Mouse (Mus musculus) heart, embryonic 13.5 days (tissue): ENCODE measurements around the gene Shisa2. TPM values are rescaled to one million over a fixed set of nuclear protein-coding genes. Genes with fewer than 3 reads are reported as not detected.
"Not testable (repeated sequence)": the region's sequence is repeated elsewhere in the genome, so short reads cannot be mapped to it uniquely, and the experiment has no call there.

Experiments used
- ATAC-seq: fragments of 200-750 bp; cut with Nextera tagmentation; 2 replicates; pipeline ENCODE4 v1.8.0; 2017; ENCODE audit warnings: moderate TSS enrichment; ENCODE audit not compliant: insufficient number of reproducible peaks, low FRiP score, low TSS enrichment; ENCODE audit errors: extremely low read depth
- H3K27ac ChIP-seq: fragments of 300-500 bp; sonication (generic); replicated peaks from 2 replicates; pipeline ENCODE4 v1.5.1; 2015; ENCODE audit warnings: moderate library complexity, mild to moderate bottlenecking, inconsistent platforms
- H3K27me3 ChIP-seq: fragments of 300-500 bp; sonication (generic); replicated peaks from 2 replicates; pipeline ENCODE4 v1.6.1; 2015; ENCODE audit warnings: mild to moderate bottlenecking, inconsistent platforms
- H3K36me3 ChIP-seq: fragments of 300-500 bp; sonication (generic); 2 replicates; pipeline ENCODE4 v1.6.1; 2015; ENCODE audit warnings: mild to moderate bottlenecking, inconsistent platforms
- H3K4me1 ChIP-seq: fragments of 300-500 bp; sonication (generic); 2 replicates; pipeline ENCODE4 v1.6.1; 2015; ENCODE audit warnings: inconsistent platforms
- H3K4me2 ChIP-seq: fragments of 300-500 bp; sonication (generic); 2 replicates; pipeline ENCODE4 v1.6.1; 2015; ENCODE audit warnings: inconsistent platforms, mild to moderate bottlenecking, moderate library complexity
- H3K4me3 ChIP-seq: fragments of 300-500 bp; sonication (generic); 2 replicates; pipeline ENCODE4 v1.5.1; 2015; ENCODE audit warnings: moderate library complexity, mild to moderate bottlenecking, inconsistent platforms
- H3K9ac ChIP-seq: fragments of 300-500 bp; sonication (generic); 2 replicates; pipeline ENCODE4 v1.6.1; 2015; ENCODE audit warnings: inconsistent platforms, mild to moderate bottlenecking, moderate library complexity
- H3K9me3 ChIP-seq: fragments of 300-500 bp; sonication (generic); 2 replicates; pipeline ENCODE4 v1.6.1; 2016; ENCODE audit warnings: inconsistent platforms
- WGBS: fragments of 180-500 bp; shearing (Covaris S2); methylation state at CpG from one replicate; pipeline ENCODE4 v1.1.7; 2015; ENCODE audit warnings: mixed read lengths; 5-methylcytosine and 5-hydroxymethylcytosine counted together
- polyA plus RNA-seq: library from polyadenylated mRNA; unstranded; fragments of >200 nt; fragmentation: Nextera tagmentation; extraction: Ambion mirVana; gene quantifications from 2 replicates; pipeline ENCODE4 v1.2.1, GENCODE M21; 2015

Shisa2 gene
- polyA plus RNA-seq, 1 experiment from 2014 or later, result 10.8 TPM

DNA sequence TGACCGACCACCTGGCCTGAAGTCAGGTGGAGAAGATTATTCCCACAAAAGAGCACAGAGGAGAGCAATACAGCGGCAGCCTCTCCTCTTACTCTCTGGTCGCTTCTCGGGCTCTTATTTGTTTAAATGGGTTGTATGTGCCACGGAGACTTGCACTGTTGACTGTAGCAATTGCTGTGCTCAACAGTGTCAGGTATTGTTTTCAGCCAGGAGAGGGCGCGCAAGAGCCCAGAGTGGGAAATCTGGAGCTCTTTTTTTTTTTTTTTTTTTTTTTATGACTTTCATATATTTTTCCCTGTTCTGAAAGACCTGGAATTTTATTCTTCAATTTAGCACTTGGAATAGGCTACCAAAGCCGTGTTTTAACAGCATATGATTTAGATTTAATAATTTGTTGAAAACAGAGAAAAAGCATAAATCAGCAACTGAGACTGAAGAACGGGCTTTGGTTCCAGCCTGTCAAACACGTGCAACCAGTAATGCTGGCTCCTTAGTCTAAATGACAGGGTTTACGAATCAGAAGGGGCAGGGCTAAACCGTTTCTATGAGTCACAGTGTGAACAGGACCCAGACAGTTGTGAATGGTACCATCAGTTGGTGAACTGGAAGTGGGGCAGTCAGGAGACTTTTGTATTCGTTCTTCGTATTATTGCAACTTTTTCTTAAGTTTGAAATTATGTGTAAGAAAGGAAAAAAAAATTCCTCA, 12.0 kb upstream of the Shisa2 start:
- Histone ChIP-seq H3K27me3 (no peaks in the 10 kb centered on the region), H3K27ac (no peak overlapping the region), H3K9me3 (no peaks in the 10 kb centered on the region), H3K4me1 (no peaks in the 10 kb centered on the region), H3K4me3 (no peak overlapping the region), H3K36me3 (no peaks in the 10 kb centered on the region), H3K9ac (no peak overlapping the region), H3K4me2 (no peak overlapping the region)
- no peak for ATAC-seq
- WGBS, result 51% methylated on average over 14 of the region's 14 CpGs

GRCm38 (mm10) chr14:59614149-59614548, 11.0 kb upstream of the Shisa2 start:
- not testable (repeated sequence) for H3K36me3 ChIP-seq, H3K4me2 ChIP-seq, ATAC-seq, H3K27me3 ChIP-seq, H3K9me3 ChIP-seq, H3K9ac ChIP-seq, H3K27ac ChIP-seq, H3K4me3 ChIP-seq, H3K4me1 ChIP-seq
- 66% methylated on average over 3 of the region's 3 CpGs for WGBS

GRCm38 (mm10) chr14:59616802-59617201, 8.3 kb upstream of the Shisa2 start:
- no peaks in the 10 kb centered on the region for H3K9me3 ChIP-seq
- ATAC-seq, result no peak

GRCm38 (mm10) chr14:59624326-59624885, 702 bp upstream of the Shisa2 start:
- H3K36me3 ChIP-seq, result peaks cover under 1% of the 10 kb centered on the region; the same call in 1 of the 2 replicates
- no peaks in the 10 kb centered on the region for H3K9me3 ChIP-seq
- 46% methylated on average over 9 of the region's 9 CpGs for WGBS
- peaks cover 17% of the 10 kb centered on the region for H3K27me3 ChIP-seq
- peak overlapping the region; percentile 76 for H3K4me3 ChIP-seq
- ATAC-seq, result no peak
- H3K4me1 ChIP-seq, result peaks cover 29% of the 10 kb centered on the region
- peak overlapping the region; percentile 87; the same call in 1 of the 2 replicates for H3K9ac ChIP-seq
- no peak overlapping the region for H3K27ac ChIP-seq
- peak overlapping the region; percentile 90 for H3K4me2 ChIP-seq

More at GRCm38 (mm10) chr14:59616802-59617201, 8.3 kb upstream of the Shisa2 start:
- Histone ChIP-seq H3K36me3 (no peaks in the 10 kb centered on the region), H3K27me3 (0 out of 2 replicates have a peak, but pooled peaks cover 3% of the 10 kb centered on the region), H3K4me2 (no peak overlapping the region), H3K9ac (no peak overlapping the region), H3K4me1 (no peaks in the 10 kb centered on the region), H3K27ac (no peak overlapping the region), H3K4me3 (no peak overlapping the region)
- 79% methylated on average over 7 of the region's 7 CpGs for WGBS

DNA sequence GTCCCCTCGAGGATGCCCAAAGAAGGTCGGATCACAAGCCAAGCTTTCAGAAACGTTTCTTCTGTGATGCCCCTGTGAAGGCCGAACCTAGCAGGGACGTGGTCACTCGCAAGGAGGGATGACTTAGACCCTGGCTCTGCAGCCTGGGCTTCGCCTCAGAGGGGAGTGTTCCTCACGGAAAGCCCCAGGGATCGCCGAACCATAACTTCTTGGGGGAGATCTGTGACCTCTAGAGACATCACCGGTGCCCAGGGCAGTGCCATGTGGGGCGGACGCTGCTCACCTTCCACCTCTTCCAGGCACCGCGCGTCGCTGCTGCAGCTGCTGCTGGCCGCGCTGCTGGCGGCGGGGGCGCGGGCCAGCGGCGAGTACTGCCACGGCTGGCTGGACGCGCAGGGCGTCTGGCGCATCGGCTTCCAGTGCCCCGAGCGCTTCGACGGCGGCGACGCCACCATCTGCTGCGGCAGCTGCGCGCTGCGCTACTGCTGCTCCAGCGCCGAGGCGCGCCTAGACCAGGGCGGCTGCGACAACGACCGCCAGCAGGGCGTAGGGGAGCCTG, 777 bp downstream of the Shisa2 start:
- Histone ChIP-seq H3K4me2 (peak overlapping the region; percentile 90), H3K4me1 (peaks cover 29% of the 10 kb centered on the region), H3K4me3 (peak overlapping the region; percentile 76), H3K36me3 (peaks cover 15% of the 10 kb centered on the region), H3K27me3 (peaks cover 17% of the 10 kb centered on the region), H3K9ac (peak overlapping the region; percentile 87), H3K9me3 (no peaks in the 10 kb centered on the region), H3K27ac (peak overlapping the region; percentile 89)
- WGBS, result under 1% methylated on average over 41 of the region's 51 CpGs
- ATAC-seq, result no peak

GRCm38 (mm10) chr14:59626711-59627110, 1.6 kb downstream of the Shisa2 start:
- Histone ChIP-seq H3K9me3 (no peaks in the 10 kb centered on the region), H3K27me3 (peaks cover 14% of the 10 kb centered on the region), H3K4me1 (peaks cover 29% of the 10 kb centered on the region), H3K4me3 (peak overlapping the region; percentile 76), H3K9ac (peak overlapping the region; percentile 87), H3K36me3 (peaks cover 22% of the 10 kb centered on the region), H3K4me2 (peak overlapping the region; percentile 90), H3K27ac (peak overlapping the region; percentile 89)
- no peak for ATAC-seq
- WGBS, result 28% methylated on average over 8 of the region's 8 CpGs

DNA sequence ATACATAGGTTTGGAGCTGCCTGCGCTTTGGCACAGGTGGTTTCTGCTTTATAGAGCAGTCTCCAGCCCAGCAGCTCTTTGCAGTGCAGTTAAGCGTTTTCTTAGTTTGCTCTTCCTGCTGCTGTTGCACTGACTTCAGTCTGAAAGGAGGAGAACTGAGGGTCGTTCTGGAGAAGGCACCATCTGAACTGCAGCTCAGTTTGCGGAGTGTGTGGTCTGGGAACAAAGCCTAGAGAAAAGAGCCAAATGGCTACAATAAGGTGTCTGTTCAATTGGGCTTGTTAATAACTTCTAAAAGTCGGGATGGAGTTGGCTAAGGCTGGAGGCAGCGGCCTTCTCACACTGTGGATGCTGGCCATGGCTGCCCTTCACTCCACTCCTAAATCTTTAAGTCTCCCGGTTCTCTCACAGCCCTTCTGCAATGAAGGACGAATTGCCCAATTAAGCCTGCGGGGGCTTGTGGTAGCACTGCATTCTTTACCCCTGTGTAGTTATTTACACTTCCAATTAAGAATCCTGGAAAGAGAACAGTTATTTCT, 2.1 kb downstream of the Shisa2 start:
- 42% methylated on average over 9 of the region's 9 CpGs for WGBS
- Histone ChIP-seq H3K4me1 (peaks cover 29% of the 10 kb centered on the region), H3K27me3 (peaks cover 14% of the 10 kb centered on the region), H3K9me3 (no peaks in the 10 kb centered on the region), H3K4me3 (peak overlapping the region; percentile 76), H3K9ac (peak overlapping the region; percentile 87), H3K4me2 (peak overlapping the region; percentile 90), H3K36me3 (peaks cover 24% of the 10 kb centered on the region), H3K27ac (peak overlapping the region; percentile 89)
- ATAC-seq, result no peak

- Histone ChIP-seq H3K4me3 (peak overlapping the region; percentile 76), H3K4me2 (peak overlapping the region; percentile 90), H3K27ac (0 out of 2 replicates have a peak overlapping the region, but pooled peaks have one; percentile 89), H3K27me3 (peaks cover 14% of the 10 kb centered on the region), H3K9ac (peak overlapping the region; percentile 87), H3K36me3 (peaks cover 27% of the 10 kb centered on the region), H3K4me1 (peaks cover 29% of the 10 kb centered on the region), H3K9me3 (no peaks in the 10 kb centered on the region)
- no peak for ATAC-seq
- 42% methylated on average over 7 of the region's 7 CpGs for WGBS
These were observed 2.7 kb downstream of the Shisa2 start for GRCm38 (mm10) chr14:59627823-59628222.

GRCm38 (mm10) chr14:59629308-59629707, 4.2 kb downstream of the Shisa2 start:
- H3K4me2 ChIP-seq, result peak overlapping the region; percentile 24
- H3K9me3 ChIP-seq, result no peaks in the 10 kb centered on the region
- peaks cover 27% of the 10 kb centered on the region for H3K36me3 ChIP-seq
- H3K4me3 ChIP-seq, result peak overlapping the region; percentile 76; the same call in 1 of the 2 replicates
- H3K9ac ChIP-seq, result no peak overlapping the region
- WGBS, result 83% methylated on average over 15 of the region's 15 CpGs
- H3K27me3 ChIP-seq, result peaks cover 8% of the 10 kb centered on the region
- peaks cover 29% of the 10 kb centered on the region for H3K4me1 ChIP-seq
- ATAC-seq, result no peak
- no peak overlapping the region for H3K27ac ChIP-seq

DNA sequence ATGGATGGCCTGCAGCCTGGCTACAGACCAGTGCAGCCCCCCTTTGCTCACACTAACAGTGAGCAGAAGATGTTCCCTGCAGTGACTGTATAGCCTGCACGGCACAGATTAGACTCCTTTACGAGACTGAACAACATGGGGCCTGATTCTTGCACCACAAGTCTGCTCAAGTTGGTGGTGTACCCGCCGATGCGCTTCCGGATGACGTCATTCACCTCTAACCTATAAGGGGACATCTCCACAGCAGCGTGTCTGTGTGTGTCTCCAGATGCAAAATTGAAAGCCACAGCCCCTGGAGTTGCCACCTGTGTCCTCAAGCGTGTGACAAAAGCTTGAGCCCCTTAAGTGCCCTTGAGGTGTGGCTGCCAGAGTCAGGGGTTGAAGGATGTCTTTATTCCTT, 5.0 kb downstream of the Shisa2 start:
- Histone ChIP-seq H3K4me3 (no peak overlapping the region), H3K27me3 (0 out of 2 replicates have a peak, but pooled peaks cover 5% of the 10 kb centered on the region), H3K27ac (no peak overlapping the region), H3K36me3 (peaks cover 27% of the 10 kb centered on the region), H3K9ac (no peak overlapping the region), H3K4me1 (peaks cover 24% of the 10 kb centered on the region), H3K4me2 (no peak overlapping the region), H3K9me3 (no peaks in the 10 kb centered on the region)
- ATAC-seq, result no peak
- 86% methylated on average over 9 of the region's 9 CpGs for WGBS

- no peak for ATAC-seq
These were observed 7.0 kb downstream of the Shisa2 start for GRCm38 (mm10) chr14:59632067-59632466.

More at GRCm38 (mm10) chr14:59632067-59632466, 7.0 kb downstream of the Shisa2 start:
- H3K9ac ChIP-seq, result no peak overlapping the region
- no peaks in the 10 kb centered on the region for H3K27me3 ChIP-seq
- no peak overlapping the region for H3K27ac ChIP-seq
- H3K4me3 ChIP-seq, result no peak overlapping the region
- peaks cover 27% of the 10 kb centered on the region for H3K36me3 ChIP-seq
- 61% methylated on average over 6 of the region's 6 CpGs for WGBS
- no peaks in the 10 kb centered on the region for H3K9me3 ChIP-seq
- H3K4me2 ChIP-seq, result no peak overlapping the region
- H3K4me1 ChIP-seq, result peaks cover 10% of the 10 kb centered on the region
